Mouse (Mus musculus): ENCODE results near the gene Olfr374. TPM values are rescaled to one million over a fixed set of nuclear protein-coding genes. Genes with fewer than 3 reads are reported as not detected.

Olfr374 gene
- polyA plus RNA-seq, 1 experiment from 2014 or later = not detected

DNA sequence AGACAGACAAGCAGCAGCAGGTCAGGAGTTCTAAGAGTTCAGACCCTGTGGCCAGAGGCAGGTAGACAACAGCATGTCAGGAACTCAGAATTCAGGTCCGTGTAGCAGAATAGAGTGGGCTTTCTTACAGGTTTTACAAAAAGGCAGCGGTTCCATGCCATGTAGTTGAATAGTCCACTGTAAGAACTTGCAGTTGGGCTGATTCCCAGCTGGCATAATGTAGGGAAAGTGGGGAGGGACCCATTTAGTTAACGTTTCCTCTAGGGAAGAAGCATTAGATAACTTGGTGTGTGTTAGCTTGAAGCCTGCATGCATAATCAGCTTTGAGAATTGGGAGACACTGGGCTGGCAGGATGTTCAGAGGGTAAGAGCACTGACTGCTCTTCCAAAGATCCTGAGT lies 51.9 kb downstream of the Olfr374 start:
- Histone ChIP-seq H3K4me1 (peaks cover 12% of the 10 kb centered on the region), H3K9ac (no peak overlapping the region), H3K36me3 (peaks cover 3% of the 10 kb centered on the region; the same call in 1 of the 2 replicates), H3K4me2 (replicated peaks) (no peak overlapping the region), H3K27me3 (replicated peaks) (no peaks in the 10 kb centered on the region), H3K4me3 (no peak overlapping the region), H3K9me3 (no peaks in the 10 kb centered on the region), H3K27ac (no peak overlapping the region)
- 89% methylated on average over 3 of the region's 3 CpGs for WGBS
- ATAC-seq (ENCODE audit: low FRiP score, low read depth) = no peak

- no peak for ATAC-seq (ENCODE audit: low FRiP score, low read depth)
- no peak overlapping the region for H3K27ac ChIP-seq
- 74% methylated on average over 3 of the region's 3 CpGs for WGBS
Observed at GRCm38 (mm10) chr8:72160007-72160406, 53.2 kb downstream of the Olfr374 start.

GRCm38 (mm10) chr8:72160707-72161697 lies 54.2 kb downstream of the Olfr374 start, which contains the start of gene Rab8a:
TSS of gene Rab8a (plus strand) at chr8:72161200.
- Histone ChIP-seq H3K4me3 (peak within 1 kb of the TSS; percentile 90), H3K9ac (peak within 1 kb of the TSS; percentile 93), H3K27ac (peak within 1 kb of the TSS; percentile 43; the same call in 1 of the 2 replicates), H3K36me3 (peaks cover 5% of the 10 kb centered on the region), H3K4me2 (replicated peaks) (peak within 1 kb of the TSS; percentile 82), H3K27me3 (replicated peaks) (no peaks in the 10 kb centered on the region), H3K4me1 (peaks cover 12% of the 10 kb centered on the region), H3K9me3 (no peaks in the 10 kb centered on the region)
- peak; percentile 99 for ATAC-seq (ENCODE audit: low FRiP score, low read depth)
- WGBS = under 1% methylated on average over 82 of the region's 82 CpGs

More at GRCm38 (mm10) chr8:72160007-72160406, 53.2 kb downstream of the Olfr374 start:
- Histone ChIP-seq H3K4me2 (replicated peaks) (peak overlapping the region; percentile 82), H3K27me3 (replicated peaks) (no peaks in the 10 kb centered on the region), H3K36me3 (peaks cover 5% of the 10 kb centered on the region), H3K9ac (no peak overlapping the region), H3K9me3 (no peaks in the 10 kb centered on the region), H3K4me3 (peak overlapping the region; percentile 32; the same call in 1 of the 2 replicates), H3K4me1 (peaks cover 12% of the 10 kb centered on the region)

- Histone ChIP-seq H3K4me3 (no peak overlapping the region), H3K27me3 (replicated peaks) (no peaks in the 10 kb centered on the region), H3K4me2 (replicated peaks) (0 out of 2 replicates have a peak overlapping the region, but pooled peaks have one; percentile 82), H3K9ac (no peak overlapping the region), H3K27ac (no peak overlapping the region), H3K36me3 (peaks cover 12% of the 10 kb centered on the region), H3K9me3 (no peaks in the 10 kb centered on the region), H3K4me1 (peaks cover 12% of the 10 kb centered on the region)
- ATAC-seq (ENCODE audit: low FRiP score, low read depth) = no peak
Observed at GRCm38 (mm10) chr8:72162821-72163220, 56.0 kb downstream of the Olfr374 start.

Other genes with a start within 250 kb of the Olfr374 start
- 6.0 TPM in 2 replicates for gene Zfp709, start 225.0 kb upstream of the Olfr374 start, polyA plus RNA-seq (2016; fragmentation: Nextera tagmentation; extraction: Ambion mirVana)
- 11.3 and 12.4 TPM in 2 replicates for gene Zfp882, start 198.4 kb upstream of the Olfr374 start, polyA plus RNA-seq (2016; fragmentation: Nextera tagmentation; extraction: Ambion mirVana)
- gene Zfp617, start 198.4 kb upstream of the Olfr374 start, polyA plus RNA-seq (2016; fragmentation: Nextera tagmentation; extraction: Ambion mirVana) = 30.6 and 33.8 TPM in 2 replicates
- gene Zfp961, start 156.0 kb upstream of the Olfr374 start, polyA plus RNA-seq (2016; fragmentation: Nextera tagmentation; extraction: Ambion mirVana) = 15.1 and 16.0 TPM in 2 replicates
- 0.73 and 0.77 TPM in 2 replicates for gene Cyp4f18, start 97.4 kb upstream of the Olfr374 start, polyA plus RNA-seq (2016; fragmentation: Nextera tagmentation; extraction: Ambion mirVana)
- gene Olfr372, start 65.8 kb upstream of the Olfr374 start, polyA plus RNA-seq (2016; fragmentation: Nextera tagmentation; extraction: Ambion mirVana) = not detected in 2 replicates
- not detected in 2 replicates for gene Olfr373, start 23.9 kb upstream of the Olfr374 start, polyA plus RNA-seq (2016; fragmentation: Nextera tagmentation; extraction: Ambion mirVana)
- 377 and 417 TPM in 2 replicates for gene Tpm4, start 27.9 kb downstream of the Olfr374 start, polyA plus RNA-seq (2016; fragmentation: Nextera tagmentation; extraction: Ambion mirVana)
- gene Rab8a, start 54.2 kb downstream of the Olfr374 start, polyA plus RNA-seq (2016; fragmentation: Nextera tagmentation; extraction: Ambion mirVana) = 113 and 114 TPM in 2 replicates
- gene Hsh2d, start 82.6 kb downstream of the Olfr374 start, polyA plus RNA-seq (2016; fragmentation: Nextera tagmentation; extraction: Ambion mirVana) = 0.22 TPM in 1 of 2 replicates, not detected in the other
- not detected in 2 replicates for gene Cib3, start 105.8 kb downstream of the Olfr374 start, polyA plus RNA-seq (2016; fragmentation: Nextera tagmentation; extraction: Ambion mirVana)
- not detected in 2 replicates for gene Gm11034, start 106.6 kb downstream of the Olfr374 start, polyA plus RNA-seq (2016; fragmentation: Nextera tagmentation; extraction: Ambion mirVana)
- 83.4 and 88.8 TPM in 2 replicates for gene Fam32a, start 112.7 kb downstream of the Olfr374 start, polyA plus RNA-seq (2016; fragmentation: Nextera tagmentation; extraction: Ambion mirVana)
- 206 and 207 TPM in 2 replicates for gene Ap1m1, start 133.0 kb downstream of the Olfr374 start, polyA plus RNA-seq (2016; fragmentation: Nextera tagmentation; extraction: Ambion mirVana)
- gene Gm10282, start 198.2 kb downstream of the Olfr374 start, polyA plus RNA-seq (2016; fragmentation: Nextera tagmentation; extraction: Ambion mirVana) = 21.4 and 25.2 TPM in 2 replicates
- 10.3 and 10.9 TPM in 2 replicates for gene Klf2, start 212.0 kb downstream of the Olfr374 start, polyA plus RNA-seq (2016; fragmentation: Nextera tagmentation; extraction: Ambion mirVana)

Data from neural tube, embryonic 12.5 days (tissue).